In genomic region chr9:30191119-30191518, GRCm38 (mm10) we compare ENCODE assay signal across 16 mouse cellular contexts.
DNase-seq lines count a peak whose midpoint lies in the region; TF ChIP-seq lines count a peak whose summit lies in the region.
"Had no signal": no experiment of that assay in that cellular context is flagged by ENCODE, and none has a peak within 500 bp of the region (broad histone marks: within the 10 kb centered on the region; RNA-seq: fewer than 3 reads in every experiment).

No protein-coding gene starts in this region.

- peak overlapping the region; percentile 66 for H3K27ac ChIP-seq in left cerebral cortex, adult 2 months
- no peak overlapping the region for H3K27ac ChIP-seq in gastrocnemius, adult 2 months
- H3K27ac ChIP-seq: embryonic facial prominence, embryonic 13.5 days; intestine, embryonic 15.5 days; liver, embryonic 12.5 days had no signal

- TF ChIP-seq CTCF in left cerebral cortex, adult 2 months (IDR thresholded peaks at IDR 0.05), result no peak
- no peak for TF ChIP-seq CTCF in gastrocnemius, adult 2 months (IDR thresholded peaks at IDR 0.05)

- H3K4me3 ChIP-seq in left cerebral cortex, adult 2 months, result no peak overlapping the region
- H3K4me3 ChIP-seq in gastrocnemius, adult 2 months, result no peak overlapping the region
- H3K4me3 ChIP-seq: embryonic facial prominence, embryonic 13.5 days; intestine, embryonic 15.5 days; liver, embryonic 12.5 days; myocyte had no signal

- DNase-seq in brain, adult 2 months (ENCODE audit: low read depth, low spot score), result peak; percentile 91
- peak; percentile 57 for DNase-seq in cerebellum, adult 8-10 months
- DNase-seq in frontal cortex, postnatal 25 days (ENCODE audit: low spot score in 2 of 2), result peak; percentile 14 to 25
- peak; percentile 15 to 51 for DNase-seq in left cerebral cortex, adult 2 months (ENCODE audit: extremely low spot score in 1 of 2, low spot score in 2 of 2)
- no peak for DNase-seq in gastrocnemius, adult 2 months
- no peak for DNase-seq in neural tube, embryonic 10.5 days (ENCODE audit: extremely low spot score, low spot score)
- no peak for DNase-seq in lung, postnatal 25 days (ENCODE audit: low spot score)
- no peak for DNase-seq in heart, postnatal 36 days
- DNase-seq: adrenal gland, postnatal 14 days; gastrocnemius, postnatal 10 days; kidney, postnatal 10 days; thymus, adult 18-20 months had no signal

- intact Hi-C loops in left cerebral cortex, adult 2 months (cut with DNase I), result loop anchor here (5.0 kb wide), 1 partner anchor 49 kb away; no protein-coding TSS in a partner anchor
- intact Hi-C loops in gastrocnemius, adult 2 months (cut with DNase I), result no loop called here
- intact Hi-C loops in heart, postnatal 36 days (cut with DNase I), result no loop called here

Comparison
In these comparisons a context has a peak if more than half of its experiments do, and no peak if none do; other contexts are left out.
1. DNase-seq: peak in brain, adult 2 months (single experiment), cerebellum, adult 8-10 months (single experiment), frontal cortex, postnatal 25 days (2 of 2) and left cerebral cortex, adult 2 months (2 of 2); none in gastrocnemius, adult 2 months (single experiment), neural tube, embryonic 10.5 days (single experiment), lung, postnatal 25 days (single experiment) and heart, postnatal 36 days (0 of 2).